Mouse (Mus musculus): ENCODE results near the gene Il3.

Il3 gene

DNA sequence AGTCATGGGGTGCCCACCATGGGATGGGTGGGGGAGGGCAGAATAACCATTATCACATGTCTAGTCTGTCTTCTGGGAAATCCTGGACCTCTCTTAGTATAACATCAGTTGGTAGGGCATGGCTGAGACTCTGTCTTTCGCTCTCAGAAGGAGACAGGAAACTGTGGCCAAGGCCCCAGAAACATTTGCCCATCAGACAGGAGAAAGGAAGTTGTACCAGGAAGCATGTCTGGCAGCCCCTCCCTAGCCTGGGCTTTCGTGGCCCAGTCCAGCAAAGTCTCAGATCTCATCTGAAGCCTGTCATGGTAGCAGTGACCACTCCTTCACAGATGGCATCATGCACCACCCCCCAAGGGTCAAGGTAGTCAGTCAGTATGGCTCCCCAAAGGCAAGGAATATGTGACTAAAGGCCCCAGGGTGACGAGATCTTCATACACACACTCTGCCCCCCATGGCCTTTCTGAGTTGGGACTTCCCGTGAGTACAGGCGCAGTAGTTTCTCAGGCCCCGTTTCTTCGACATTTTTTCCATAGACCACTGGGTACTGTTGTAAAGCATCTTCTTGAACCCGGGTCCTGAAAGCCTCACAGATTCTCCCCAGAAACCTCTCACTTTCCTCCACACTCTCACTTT lies 20.9 kb upstream of the Il3 start:
- intact Hi-C loops (cut with DNase I): no loop called here

DNA sequence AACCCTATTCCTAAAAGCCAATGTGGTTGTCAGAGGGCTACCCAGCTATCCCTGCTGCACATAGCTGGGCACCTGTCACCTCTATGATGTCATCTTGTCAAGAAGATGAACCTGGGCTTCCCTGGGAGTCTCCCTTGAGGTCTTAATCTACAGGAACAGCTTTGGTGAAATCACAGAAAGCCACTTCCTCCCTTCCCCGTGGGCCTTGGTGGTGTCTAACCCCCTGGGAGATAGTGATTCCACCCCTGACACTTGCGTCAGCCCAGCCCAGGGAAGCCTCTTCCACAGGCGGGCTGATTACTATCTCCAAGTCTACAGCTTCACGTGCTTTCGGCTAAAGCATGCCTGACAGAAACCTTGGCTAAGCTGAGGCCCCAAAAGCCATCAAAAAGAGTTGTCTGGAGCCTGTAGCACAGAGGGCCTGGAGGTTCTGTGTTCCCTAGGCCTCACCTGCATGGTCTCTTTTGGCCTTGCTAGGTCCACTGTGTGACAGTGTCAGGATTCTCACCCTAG lies 4.4 kb upstream of the Il3 start:
- intact Hi-C loops (cut with DNase I): no loop called here

DNA sequence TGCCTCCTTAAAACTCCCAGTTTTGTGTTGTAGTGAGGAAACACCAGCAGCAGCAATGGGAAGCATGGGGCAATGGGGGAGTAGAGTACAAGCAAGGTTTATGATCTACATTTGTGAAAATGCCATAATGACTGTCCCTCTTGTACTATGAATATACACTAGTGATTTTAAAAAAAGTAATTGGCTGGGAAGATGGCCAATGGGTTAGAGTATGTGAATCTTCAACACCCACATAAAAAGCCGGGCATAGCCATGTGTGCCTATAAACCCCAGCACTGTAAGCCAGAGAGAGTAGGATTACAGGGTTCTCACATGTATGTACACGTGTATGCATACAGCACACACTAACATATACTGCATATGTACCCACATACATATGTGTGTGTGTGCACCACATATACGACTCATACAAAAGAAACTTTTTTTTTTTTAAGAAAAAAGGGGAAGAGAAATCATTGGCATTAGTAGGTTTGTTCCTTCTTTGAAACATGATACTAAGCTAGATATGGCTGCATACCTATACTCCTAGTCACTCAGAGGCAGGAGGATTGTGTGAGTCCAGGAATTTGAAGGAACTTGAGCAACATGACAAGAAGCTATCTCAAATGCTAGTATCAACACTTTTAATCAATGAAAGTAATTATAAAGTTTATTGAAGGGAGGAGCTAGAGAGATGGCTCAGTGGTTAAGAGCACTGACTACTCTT lies 2.3 kb upstream of the Il3 start:
- intact Hi-C loops (cut with DNase I): no loop called here

DNA sequence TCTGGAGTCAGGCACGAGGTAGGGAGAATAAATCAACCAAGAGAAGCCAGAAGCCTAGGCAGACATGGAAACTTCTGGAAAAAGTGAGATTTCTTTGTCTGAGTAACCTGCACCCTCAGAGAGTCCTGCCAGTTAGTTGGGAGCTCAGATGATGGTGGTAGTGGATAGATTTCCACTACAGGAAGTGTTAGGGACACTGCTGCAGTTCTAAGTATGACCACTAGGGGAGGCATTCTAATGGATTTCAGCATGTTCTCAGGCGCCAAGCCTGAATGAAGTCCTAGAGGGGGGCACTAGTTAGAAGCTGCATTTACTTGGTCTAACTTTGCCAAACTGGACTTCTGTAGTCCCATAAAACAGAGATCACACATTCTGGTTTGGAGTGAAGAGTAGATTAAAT lies 2.5 kb downstream of the Il3 start:
- intact Hi-C loops (cut with DNase I): no loop called here

DNA sequence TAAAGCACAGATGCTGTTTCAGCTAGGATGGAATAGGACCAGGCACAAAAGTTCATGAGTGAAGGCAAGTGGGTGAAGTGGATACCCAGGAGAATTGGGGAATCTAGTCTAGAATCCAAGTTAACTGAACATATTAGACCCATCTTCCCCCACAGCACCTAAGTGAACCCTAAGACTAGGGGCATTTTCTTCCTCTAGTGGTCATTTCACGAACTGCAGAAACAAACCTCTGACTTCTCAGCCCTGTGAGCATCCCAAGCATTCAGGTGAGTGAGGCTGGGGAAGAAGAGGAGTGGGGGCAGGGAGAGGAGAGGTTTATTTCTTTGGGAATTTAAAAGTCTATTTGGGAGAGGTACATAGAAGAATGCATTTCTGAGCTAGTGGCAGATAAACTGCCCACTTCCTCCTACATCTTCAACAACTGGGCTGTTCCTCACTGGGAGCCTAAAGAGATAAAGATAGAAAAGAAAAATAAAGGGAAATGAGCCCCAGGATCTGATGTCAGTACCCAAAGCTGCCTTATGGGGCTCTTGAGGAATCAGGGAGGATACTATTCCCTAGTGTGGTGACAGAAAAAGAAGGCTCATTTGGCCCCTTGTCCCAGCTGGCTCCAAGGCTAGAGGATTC lies 3.6 kb downstream of the Il3 start:
- intact Hi-C loops (cut with DNase I): no loop called here

DNA sequence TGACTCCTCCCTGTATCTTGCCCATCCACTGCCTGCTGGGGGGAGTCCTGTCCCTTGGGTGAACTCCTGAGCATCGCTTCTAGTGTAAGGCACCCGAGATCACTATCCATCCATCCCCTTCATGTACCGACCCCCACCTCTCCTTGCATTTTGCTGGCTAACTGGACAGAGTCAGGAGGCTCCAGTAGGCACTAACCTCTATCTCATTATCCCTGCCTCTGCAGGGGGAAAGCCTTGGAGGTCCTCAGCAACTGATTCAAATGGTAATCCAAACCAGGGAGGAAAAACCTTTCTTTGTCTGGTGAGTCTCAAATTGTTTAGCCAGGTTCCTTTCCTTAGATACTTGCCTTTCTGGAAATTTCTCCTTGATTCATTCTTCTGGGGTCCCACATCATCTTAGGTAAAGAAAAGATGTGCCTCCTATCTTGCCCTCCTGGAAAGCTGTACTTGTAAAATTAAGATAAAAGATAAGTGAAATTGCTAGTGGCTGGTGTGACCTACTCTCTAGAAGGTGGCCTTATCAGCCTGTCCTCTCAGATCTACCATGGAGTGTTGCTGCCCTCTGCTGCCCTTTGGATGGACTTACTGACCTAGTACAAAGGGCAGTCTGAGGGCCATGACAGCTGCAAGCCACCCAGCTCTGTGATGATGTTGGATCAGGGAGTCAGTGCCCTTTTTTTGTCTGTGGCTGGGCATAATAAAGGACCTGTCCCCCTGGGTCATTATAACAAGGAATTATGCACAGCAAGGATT lies 10.3 kb downstream of the Il3 start:
- intact Hi-C loops (cut with DNase I): loop anchor here (2.0 to 5.0 kb wide), 3 partner anchors 112 to 254 kb away; no protein-coding TSS in a partner anchor

DNA sequence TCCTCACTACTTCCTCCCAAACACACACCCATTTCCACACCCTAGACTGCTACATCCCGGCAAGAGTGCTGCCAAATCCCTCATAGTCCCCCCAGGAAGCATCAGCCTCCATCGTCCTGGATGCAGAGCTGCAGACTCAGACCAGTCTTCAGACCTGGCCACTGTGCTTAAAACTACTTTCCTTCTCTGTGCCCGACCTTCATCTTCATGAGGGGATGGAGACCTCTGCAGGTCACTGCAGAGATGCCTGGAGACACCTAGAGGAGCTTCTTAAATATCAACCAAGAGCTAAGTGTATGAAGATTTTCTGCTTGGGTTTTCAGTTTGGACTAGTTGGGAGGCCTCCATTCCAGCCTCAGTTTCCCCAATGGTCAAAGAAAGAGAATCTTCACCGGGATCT lies 13.0 kb downstream of the Il3 start:
- intact Hi-C loops (cut with DNase I): no loop called here

DNA sequence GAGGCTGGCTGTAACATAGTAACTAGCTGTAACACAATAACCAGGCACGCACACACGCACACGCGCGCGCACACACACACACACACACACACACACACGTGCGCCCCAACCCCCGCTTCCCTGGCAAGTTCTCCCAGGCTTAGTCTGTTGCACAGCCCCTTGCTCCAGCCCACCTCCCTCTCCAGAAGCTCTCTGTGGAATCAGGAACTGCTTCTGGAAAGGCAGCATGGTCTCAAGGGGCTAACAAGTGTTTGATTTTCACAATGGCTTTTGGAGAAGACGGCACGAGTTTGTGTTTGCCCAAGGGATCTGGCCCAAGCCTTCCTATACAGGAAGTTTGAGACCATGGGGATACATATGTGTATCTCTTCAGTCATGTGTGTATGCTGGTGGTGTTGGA lies 16.5 kb downstream of the Il3 start:
- intact Hi-C loops (cut with DNase I): no loop called here

DNA sequence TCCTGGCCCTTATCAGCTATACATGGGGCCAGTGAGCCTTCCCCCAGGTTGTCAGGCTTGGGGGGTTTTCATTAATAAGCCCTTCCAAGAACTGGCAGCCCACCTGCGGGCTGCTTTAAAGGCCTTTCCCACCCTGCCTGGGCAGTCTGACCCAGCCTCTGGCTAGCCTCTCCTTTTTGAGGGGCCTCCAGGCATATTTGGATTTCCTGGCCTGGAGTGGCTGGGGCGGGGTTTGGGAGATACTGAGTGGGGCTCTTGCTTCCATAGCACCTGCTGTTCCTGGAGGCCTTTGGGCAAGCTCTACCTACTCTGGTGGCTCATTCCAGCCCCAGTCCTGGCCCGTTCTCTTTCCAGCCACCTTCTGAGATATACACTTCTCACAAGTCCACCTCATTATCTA lies 17.3 kb downstream of the Il3 start:
- intact Hi-C loops (cut with DNase I): no loop called here

DNA sequence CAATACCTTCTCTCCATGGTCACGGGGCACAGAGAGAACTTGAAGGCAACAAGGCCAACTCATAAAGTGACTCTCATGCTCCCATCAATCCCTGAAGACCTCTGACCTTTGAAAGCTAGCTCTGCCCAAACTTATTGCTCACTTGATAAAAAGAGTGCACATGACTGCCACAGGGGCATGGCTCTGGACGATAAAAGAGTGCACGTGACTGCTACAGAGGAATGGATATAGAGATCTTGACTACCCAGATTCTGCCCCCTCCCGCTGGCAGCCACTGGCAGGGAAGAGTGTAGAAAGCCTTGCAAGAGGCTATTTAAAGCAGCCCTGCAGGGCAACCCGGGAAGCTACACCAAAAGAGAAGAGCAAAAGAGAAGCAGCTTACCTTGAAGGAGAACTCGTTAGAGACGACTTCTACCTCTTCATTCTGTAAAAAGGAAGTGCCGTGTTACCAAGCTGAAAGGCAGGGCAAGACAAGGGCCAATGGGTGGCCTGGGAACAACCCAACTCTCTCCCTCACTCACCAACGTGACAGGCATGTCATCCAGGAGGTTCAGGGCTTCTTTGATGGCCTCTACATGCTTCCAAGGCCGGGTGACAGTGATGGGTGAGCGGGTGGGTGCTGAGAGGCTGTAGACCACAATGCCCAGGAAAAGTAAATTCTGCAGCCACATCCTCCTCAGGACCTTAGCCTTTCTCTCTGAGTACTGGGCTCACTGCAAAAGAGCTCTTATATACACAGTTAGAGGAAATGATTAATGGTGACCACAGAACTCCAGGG lies 17.9 kb downstream of the Il3 start, which contains the start of gene Csf2:
Gene Csf2, minus strand, starts transcription at position 728 of the 778 bp plus-strand sequence.
- intact Hi-C loops (cut with DNase I): no loop called here

DNA sequence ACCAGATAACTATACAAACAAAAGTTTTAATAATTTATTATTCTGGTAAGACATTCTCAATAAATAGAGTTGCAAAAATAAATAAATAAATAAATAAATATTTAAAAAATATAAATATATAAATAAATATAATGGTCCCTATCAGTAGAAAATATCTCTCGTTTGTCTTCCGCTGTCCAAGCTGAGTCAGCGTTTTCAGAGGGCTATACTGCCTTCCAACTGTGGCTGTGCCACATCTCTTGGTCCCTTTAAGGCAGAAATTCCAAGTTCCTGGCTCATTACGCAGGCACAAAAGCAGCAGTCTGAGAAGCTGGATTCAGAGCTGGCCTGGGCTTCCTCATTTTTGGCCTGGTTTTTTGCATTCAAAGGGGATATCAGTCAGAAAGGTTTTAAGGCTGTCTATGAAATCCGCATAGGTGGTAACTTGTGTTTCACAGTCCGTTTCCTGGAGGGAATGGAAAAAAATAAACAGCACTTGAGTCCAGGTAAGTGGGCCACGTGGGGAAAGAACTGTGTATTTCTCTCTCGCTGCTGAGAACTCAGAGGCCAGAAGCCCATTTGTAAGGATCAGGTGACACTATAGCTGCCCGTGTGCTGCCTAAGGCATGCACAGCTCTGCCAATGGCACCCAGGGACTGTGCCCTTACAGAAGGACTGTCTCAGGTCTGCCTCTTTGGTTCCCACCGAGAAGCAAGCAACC lies 19.7 kb downstream of the Il3 start:
- intact Hi-C loops (cut with DNase I): no loop called here

DNA sequence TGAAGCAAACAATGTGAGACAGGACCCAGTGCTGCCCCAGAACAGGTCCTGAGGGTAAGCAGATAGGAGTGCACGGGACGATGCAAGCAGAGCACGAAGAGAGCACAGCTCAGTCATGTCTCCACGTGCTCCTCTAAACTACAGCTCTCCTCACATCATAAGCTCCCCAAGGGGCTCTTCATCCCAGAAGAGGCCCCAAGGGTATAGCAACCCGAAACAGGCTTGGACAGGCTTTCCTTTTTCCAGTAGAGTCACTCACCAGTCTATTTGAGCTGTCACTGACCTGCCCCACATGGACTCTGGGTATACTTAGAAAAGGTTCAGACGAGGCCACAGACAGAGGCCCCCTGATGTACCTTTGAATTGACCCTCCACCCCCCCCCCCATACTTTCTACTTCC lies 22.6 kb downstream of the Il3 start:
- intact Hi-C loops (cut with DNase I): no loop called here

DNA sequence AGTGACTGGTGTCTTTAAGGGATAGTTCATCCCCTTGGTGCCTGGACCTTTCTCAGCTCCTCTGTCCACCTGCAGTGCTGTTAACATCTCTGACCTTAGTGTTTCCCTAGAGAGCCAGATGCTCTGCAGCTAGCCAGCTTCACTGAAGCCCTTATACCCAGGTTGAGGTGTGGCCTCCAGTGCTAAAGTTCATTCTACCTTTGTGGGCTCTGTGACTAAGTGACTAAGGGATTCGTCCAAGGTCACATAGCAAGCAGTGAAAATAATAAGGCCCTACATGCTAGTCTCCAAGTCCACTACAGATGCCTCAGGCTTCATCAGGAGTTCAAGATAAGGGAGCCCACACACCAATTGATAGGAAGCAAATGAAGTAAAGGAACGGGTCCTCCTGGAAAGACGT lies 24.6 kb downstream of the Il3 start:
- intact Hi-C loops (cut with DNase I): no loop called here

DNA sequence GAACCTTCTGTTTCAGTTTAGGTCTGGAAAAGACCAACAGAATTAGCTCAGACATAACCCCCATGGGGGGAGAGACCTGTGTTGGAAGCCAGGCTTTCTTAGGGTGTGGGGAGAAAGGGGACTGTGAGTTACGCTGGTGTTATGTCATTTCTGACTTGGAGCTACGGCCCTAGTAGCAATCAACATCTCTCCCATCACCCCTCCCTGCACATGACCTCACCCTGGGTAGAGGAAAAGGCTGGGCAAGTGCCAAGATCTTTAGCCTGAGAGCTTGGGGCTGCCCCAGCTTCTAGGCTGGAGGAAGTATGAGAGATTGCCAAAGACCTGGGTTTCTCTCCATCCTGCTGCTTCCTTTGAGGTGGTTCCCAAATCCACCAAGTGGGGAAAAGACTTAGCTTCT lies 30.1 kb downstream of the Il3 start:
- intact Hi-C loops (cut with DNase I): no loop called here

DNA sequence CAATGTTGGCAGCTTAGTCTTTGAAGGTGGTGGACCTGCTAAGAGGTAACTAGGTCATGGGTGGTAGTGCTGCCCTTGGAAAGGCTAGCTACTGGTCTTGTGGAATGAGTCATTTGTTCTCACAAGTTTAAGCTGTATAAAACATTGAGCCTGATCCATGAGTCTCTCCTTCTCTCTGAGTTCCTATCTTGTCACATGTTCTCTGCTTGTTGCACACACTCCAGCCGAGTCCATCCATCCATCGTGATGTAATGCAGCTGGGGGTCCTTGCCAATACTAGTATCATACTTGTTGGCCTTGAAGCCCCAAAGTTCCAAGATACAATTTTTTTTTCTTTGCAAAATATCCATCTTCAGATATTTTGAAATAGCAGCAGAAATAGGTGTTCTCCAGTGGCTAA lies 39.6 kb downstream of the Il3 start:
- intact Hi-C loops (cut with DNase I): no loop called here

DNA sequence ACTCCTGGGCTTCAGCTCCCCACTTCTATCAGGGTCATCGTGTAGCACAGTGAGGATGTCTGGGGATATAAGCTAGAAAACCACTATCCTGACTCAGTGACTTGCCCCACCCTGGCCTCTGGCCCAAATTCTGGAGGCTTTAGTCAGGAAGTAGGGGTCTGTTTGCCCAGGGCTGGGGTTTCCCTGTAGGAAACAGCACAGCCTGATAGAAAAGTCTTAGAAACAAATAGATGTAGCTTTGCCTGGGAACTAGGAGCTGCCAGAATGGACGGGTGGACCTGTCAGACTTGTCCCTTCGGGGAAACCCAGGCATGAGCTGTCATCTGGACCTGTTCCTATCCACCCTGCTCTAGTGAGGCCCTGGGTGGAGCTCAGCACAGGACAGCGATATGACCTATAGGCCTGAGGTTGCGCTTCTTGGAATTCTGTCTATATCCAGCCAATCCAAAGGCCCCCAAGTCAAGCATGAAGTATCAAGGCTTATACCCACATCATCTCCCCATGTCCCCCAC lies 42.5 kb downstream of the Il3 start:
- intact Hi-C loops (cut with DNase I): no loop called here

DNA sequence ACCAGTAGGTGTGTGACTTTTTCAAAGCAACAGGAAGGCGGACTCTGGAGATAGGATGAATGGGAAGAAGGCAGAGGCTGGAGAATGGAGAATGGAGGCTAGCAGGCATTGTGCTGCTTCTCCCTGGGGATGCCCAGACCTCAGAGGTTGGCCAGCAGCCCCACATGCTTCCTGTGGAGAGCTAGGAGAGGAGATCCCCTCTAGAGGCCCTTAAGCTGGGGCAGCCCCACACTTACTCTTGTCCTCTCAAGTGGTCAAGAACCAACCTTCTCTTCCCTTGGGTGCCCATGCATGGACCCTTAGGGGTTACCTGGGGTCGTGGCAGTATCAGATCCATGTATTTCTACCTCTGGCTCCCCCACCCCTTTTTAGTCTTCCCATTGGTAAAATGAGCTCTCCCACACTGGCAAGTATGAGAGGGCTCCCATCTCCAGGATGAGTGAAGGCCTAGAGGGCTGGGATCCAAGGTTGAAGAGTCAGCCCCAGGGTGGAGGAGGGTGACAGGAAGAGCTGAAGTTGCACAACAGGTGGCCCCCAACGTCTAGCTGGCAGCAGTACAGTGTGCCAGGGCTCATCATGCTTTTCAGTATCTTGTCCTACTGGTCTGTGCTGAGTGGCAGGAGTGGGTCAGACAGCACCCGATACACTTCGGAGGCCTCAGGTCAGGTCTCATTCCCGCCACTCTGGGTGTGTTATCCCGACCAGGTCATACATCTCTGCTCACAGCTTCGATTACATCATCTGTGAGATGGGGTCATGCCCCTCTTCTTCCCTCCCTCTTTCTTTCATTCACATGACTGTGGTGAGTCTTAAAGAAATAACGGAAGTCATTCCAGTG lies 43.2 kb downstream of the Il3 start:
- intact Hi-C loops (cut with DNase I): no loop called here

DNA sequence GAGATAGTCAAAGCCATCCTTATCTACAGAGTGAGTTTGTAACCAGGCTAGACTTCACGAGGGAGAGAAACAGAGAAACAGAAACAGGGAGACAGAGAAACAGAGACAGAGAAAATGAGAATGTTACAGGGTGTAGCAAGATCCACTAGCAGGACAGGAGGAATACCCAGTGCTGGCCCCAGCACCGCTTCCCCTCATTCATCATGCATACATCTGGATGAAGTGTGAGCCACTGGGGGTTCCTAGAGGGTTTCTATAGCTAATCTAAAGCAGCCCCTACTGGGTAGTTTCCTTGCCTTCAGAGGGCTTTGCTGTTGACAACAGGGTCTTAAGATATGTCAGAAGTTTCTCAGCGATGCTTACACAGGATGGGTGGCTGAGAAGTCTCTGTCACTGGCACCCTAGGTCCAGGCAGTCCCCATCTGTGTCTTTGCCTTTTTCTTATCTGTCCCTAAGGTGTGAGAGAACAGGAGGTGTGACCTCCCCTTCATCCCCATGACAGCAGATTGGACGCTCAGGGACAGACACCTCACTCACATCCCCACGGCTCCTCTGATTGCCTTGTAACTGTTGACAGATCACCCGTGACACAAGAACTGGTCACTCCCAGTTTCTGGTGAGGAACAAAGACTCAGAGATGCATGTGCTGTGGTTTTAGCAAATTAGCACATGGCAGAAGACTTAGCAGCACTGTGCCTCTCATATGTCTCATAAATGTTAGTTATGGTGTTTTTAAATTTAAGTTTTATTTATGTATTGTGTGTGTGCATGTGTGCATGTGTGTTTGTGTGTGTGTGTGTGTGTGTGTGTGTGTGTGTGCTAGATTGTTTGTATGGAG lies 47.0 kb downstream of the Il3 start:
- intact Hi-C loops (cut with DNase I): no loop called here

Data from adrenal gland (tissue).